Mouse (Mus musculus): ENCODE measurements around the gene 2010111I01Rik. TPM values are rescaled to one million over a fixed set of nuclear protein-coding genes. Genes with fewer than 3 reads are reported as not detected.

2010111I01Rik gene
- polyA plus RNA-seq, 1 experiment, result 174 TPM

GRCm38 (mm10) chr13:63174252-63175020 is 209.7 kb downstream of the 2010111I01Rik start:
- no peaks in the 10 kb centered on the region; the same call in 1 of the 2 replicates for H3K4me1 ChIP-seq (ENCODE audit: control insufficient read depth, insufficient read depth, low read length)
- H3K4me3 ChIP-seq (ENCODE audit: insufficient read depth, low read length), result no peak overlapping the region
- no peak overlapping the region for H3K27ac ChIP-seq (ENCODE audit: insufficient read depth, low read length)
- TF ChIP-seq POLR2A (IDR thresholded peaks at IDR 0.05; ENCODE audit: low read depth, low read length) (no peak), CTCF (IDR thresholded peaks at IDR 0.05; ENCODE audit: borderline replicate concordance, insufficient read depth, low read length) (no peak)

GRCm38 (mm10) chr13:63176131-63176530 is 211.4 kb downstream of the 2010111I01Rik start:
- Histone ChIP-seq H3K27ac (ENCODE audit: insufficient read depth, low read length) (no peak overlapping the region), H3K4me3 (ENCODE audit: insufficient read depth, low read length) (no peak overlapping the region), H3K4me1 (ENCODE audit: control insufficient read depth, insufficient read depth, low read length) (no peaks in the 10 kb centered on the region)
- TF ChIP-seq POLR2A (IDR thresholded peaks at IDR 0.05; ENCODE audit: low read depth, low read length), result no peak
- TF ChIP-seq CTCF (IDR thresholded peaks at IDR 0.05; ENCODE audit: borderline replicate concordance, insufficient read depth, low read length), result no peak

GRCm38 (mm10) chr13:63177232-63177631 is 212.5 kb downstream of the 2010111I01Rik start:
- peaks cover 2% of the 10 kb centered on the region; the same call in 1 of the 2 replicates for H3K4me1 ChIP-seq (ENCODE audit: control insufficient read depth, insufficient read depth, low read length)
- TF ChIP-seq POLR2A (IDR thresholded peaks at IDR 0.05; ENCODE audit: low read depth, low read length) (no peak), CTCF (IDR thresholded peaks at IDR 0.05; ENCODE audit: borderline replicate concordance, insufficient read depth, low read length) (no peak)
- H3K4me3 ChIP-seq (ENCODE audit: insufficient read depth, low read length), result no peak overlapping the region
- H3K27ac ChIP-seq (ENCODE audit: insufficient read depth, low read length), result peak overlapping the region; percentile 40; the same call in 1 of the 2 replicates

GRCm38 (mm10) chr13:63180641-63181235 is 216.0 kb downstream of the 2010111I01Rik start:
- no peak for TF ChIP-seq CTCF (IDR thresholded peaks at IDR 0.05; ENCODE audit: borderline replicate concordance, insufficient read depth, low read length)
- no peak for TF ChIP-seq POLR2A (IDR thresholded peaks at IDR 0.05; ENCODE audit: low read depth, low read length)
- Histone ChIP-seq H3K27ac (ENCODE audit: insufficient read depth, low read length) (no peak overlapping the region), H3K4me3 (ENCODE audit: insufficient read depth, low read length) (no peak overlapping the region), H3K4me1 (ENCODE audit: control insufficient read depth, insufficient read depth, low read length) (peaks cover 10% of the 10 kb centered on the region; the same call in 1 of the 2 replicates)

GRCm38 (mm10) chr13:63184946-63185345 is 220.3 kb downstream of the 2010111I01Rik start:
- Histone ChIP-seq H3K27ac (ENCODE audit: insufficient read depth, low read length) (no peak overlapping the region), H3K4me1 (ENCODE audit: control insufficient read depth, insufficient read depth, low read length) (peaks cover 34% of the 10 kb centered on the region), H3K4me3 (ENCODE audit: insufficient read depth, low read length) (no peak overlapping the region)
- TF ChIP-seq POLR2A (IDR thresholded peaks at IDR 0.05; ENCODE audit: low read depth, low read length) (no peak), CTCF (IDR thresholded peaks at IDR 0.05; ENCODE audit: borderline replicate concordance, insufficient read depth, low read length) (no peak)

- TF ChIP-seq POLR2A (IDR thresholded peaks at IDR 0.05; ENCODE audit: low read depth, low read length), result no peak
- no peak for TF ChIP-seq CTCF (IDR thresholded peaks at IDR 0.05; ENCODE audit: borderline replicate concordance, insufficient read depth, low read length)
- Histone ChIP-seq H3K27ac (ENCODE audit: insufficient read depth, low read length) (peak overlapping the region; percentile 96), H3K4me1 (ENCODE audit: control insufficient read depth, insufficient read depth, low read length) (peaks cover 34% of the 10 kb centered on the region)
These were observed 221.5 kb downstream of the 2010111I01Rik start for GRCm38 (mm10) chr13:63186217-63186616.

GRCm38 (mm10) chr13:63186642-63187041 is 221.9 kb downstream of the 2010111I01Rik start:
- Histone ChIP-seq H3K4me3 (ENCODE audit: insufficient read depth, low read length) (no peak overlapping the region), H3K4me1 (ENCODE audit: control insufficient read depth, insufficient read depth, low read length) (peaks cover 34% of the 10 kb centered on the region), H3K27ac (ENCODE audit: insufficient read depth, low read length) (peak overlapping the region; percentile 96)
- TF ChIP-seq POLR2A (IDR thresholded peaks at IDR 0.05; ENCODE audit: low read depth, low read length) (no peak), CTCF (IDR thresholded peaks at IDR 0.05; ENCODE audit: borderline replicate concordance, insufficient read depth, low read length) (no peak)

More at GRCm38 (mm10) chr13:63186217-63186616, 221.5 kb downstream of the 2010111I01Rik start:
- H3K4me3 ChIP-seq (ENCODE audit: insufficient read depth, low read length), result no peak overlapping the region

GRCm38 (mm10) chr13:63187145-63188143 is 222.8 kb downstream of the 2010111I01Rik start:
- TF ChIP-seq POLR2A (IDR thresholded peaks at IDR 0.05; ENCODE audit: low read depth, low read length), result no peak
- no peak for TF ChIP-seq CTCF (IDR thresholded peaks at IDR 0.05; ENCODE audit: borderline replicate concordance, insufficient read depth, low read length)

GRCm38 (mm10) chr13:63188306-63188705 is 223.6 kb downstream of the 2010111I01Rik start:
- H3K4me3 ChIP-seq (ENCODE audit: insufficient read depth, low read length), result no peak overlapping the region
- peaks cover 33% of the 10 kb centered on the region for H3K4me1 ChIP-seq (ENCODE audit: control insufficient read depth, insufficient read depth, low read length)
- TF ChIP-seq CTCF (IDR thresholded peaks at IDR 0.05; ENCODE audit: borderline replicate concordance, insufficient read depth, low read length), result no peak
- TF ChIP-seq POLR2A (IDR thresholded peaks at IDR 0.05; ENCODE audit: low read depth, low read length), result no peak
- H3K27ac ChIP-seq (ENCODE audit: insufficient read depth, low read length), result peak overlapping the region; percentile 96

More at GRCm38 (mm10) chr13:63187145-63188143, 222.8 kb downstream of the 2010111I01Rik start:
- Histone ChIP-seq H3K4me3 (ENCODE audit: insufficient read depth, low read length) (no peak overlapping the region), H3K27ac (ENCODE audit: insufficient read depth, low read length) (peak overlapping the region; percentile 96), H3K4me1 (ENCODE audit: control insufficient read depth, insufficient read depth, low read length) (peaks cover 32% of the 10 kb centered on the region)

Data from embryonic fibroblast, embryonic 13.5 days (primary cell).